Mouse (Mus musculus): ENCODE measurements around the gene Drd1.

- TF ChIP-seq CTCF (IDR thresholded peaks at IDR 0.05; ENCODE audit: borderline replicate concordance, control insufficient read depth, extremely low read depth, insufficient read depth, low read length, poor library complexity) (no peak), POLR2A (IDR thresholded peaks at IDR 0.05; ENCODE audit: control insufficient read depth, extremely low read depth, insufficient read depth, low read length, poor library complexity) (no peak)
Observed at GRCm38 (mm10) chr13:54051641-54052040, 3.9 kb downstream of the Drd1 start.

All from thymus, adult 2 months (tissue).